Mouse (Mus musculus) hindbrain, embryonic 11.5 days (tissue): ENCODE data around the gene Lrrc32. TPM values are rescaled to one million over a fixed set of nuclear protein-coding genes. Genes with fewer than 3 reads are reported as not detected.

Experiments used
- ATAC-seq: fragments of 200-750 bp; cut with Nextera tagmentation; 2 replicates; pipeline ENCODE4 v1.8.0; 2017; ENCODE audit warnings: mild to moderate bottlenecking, moderate TSS enrichment, moderate library complexity; ENCODE audit not compliant: low FRiP score
- DNase-seq: peaks from one replicate; pipeline ENCODE4 v3.0.0-alpha.2; 2015; ENCODE audit warnings: low spot score
- H3K27ac ChIP-seq: fragments of 300-500 bp; sonication (generic); 2 replicates; pipeline ENCODE4 v1.5.1; 2014; ENCODE audit warnings: mild to moderate bottlenecking, low read depth, low read length
- H3K27me3 ChIP-seq: fragments of 300-500 bp; sonication (generic); 2 replicates; pipeline ENCODE4 v1.6.1; 2014; ENCODE audit warnings: mild to moderate bottlenecking, low read length, moderate library complexity, mixed read lengths; ENCODE audit not compliant: control insufficient read depth, insufficient read depth
- H3K36me3 ChIP-seq: fragments of 300-500 bp; sonication (generic); 2 replicates; pipeline ENCODE4 v1.6.1; 2014; ENCODE audit warnings: mild to moderate bottlenecking, low read length, moderate library complexity, mixed read lengths; ENCODE audit not compliant: control insufficient read depth, insufficient read depth
- H3K4me1 ChIP-seq: fragments of 300-500 bp; sonication (generic); replicated peaks from 2 replicates; pipeline ENCODE4 v1.6.1; 2014; ENCODE audit warnings: low read length, mixed read lengths; ENCODE audit not compliant: control insufficient read depth, insufficient read depth
- H3K4me2 ChIP-seq: fragments of 300-500 bp; sonication (generic); replicated peaks from 2 replicates; pipeline ENCODE4 v1.6.1; 2014; ENCODE audit warnings: mild to moderate bottlenecking, low read depth, low read length
- H3K4me3 ChIP-seq: fragments of 300-500 bp; sonication (generic); 2 replicates; pipeline ENCODE4 v1.5.1; 2014; ENCODE audit warnings: low read depth, low read length
- H3K9ac ChIP-seq: fragments of 300-500 bp; sonication (generic); 2 replicates; pipeline ENCODE4 v1.6.1; 2014; ENCODE audit warnings: low read depth, low read length
- H3K9me3 ChIP-seq: fragments of 300-500 bp; sonication (generic); 2 replicates; pipeline ENCODE4 v1.6.1; 2016; ENCODE audit warnings: low read length; ENCODE audit not compliant: control insufficient read depth
- WGBS: fragments of 180-500 bp; shearing (Covaris S2); extraction: QIAGEN DNeasy Blood & Tissue Kit; methylation state at CpG from one replicate; pipeline ENCODE4 v1.1.7; 2014; 5-methylcytosine and 5-hydroxymethylcytosine counted together
- polyA plus RNA-seq: library from polyadenylated mRNA; unstranded; fragments of >200 nt; fragmentation: Nextera tagmentation; extraction: Ambion mirVana; gene quantifications from 2 replicates; pipeline ENCODE4 v1.2.1, GENCODE M21; 2014

The Lrrc32 gene
- polyA plus RNA-seq, 1 experiment from 2014 or later, result 3.3 TPM

DNA sequence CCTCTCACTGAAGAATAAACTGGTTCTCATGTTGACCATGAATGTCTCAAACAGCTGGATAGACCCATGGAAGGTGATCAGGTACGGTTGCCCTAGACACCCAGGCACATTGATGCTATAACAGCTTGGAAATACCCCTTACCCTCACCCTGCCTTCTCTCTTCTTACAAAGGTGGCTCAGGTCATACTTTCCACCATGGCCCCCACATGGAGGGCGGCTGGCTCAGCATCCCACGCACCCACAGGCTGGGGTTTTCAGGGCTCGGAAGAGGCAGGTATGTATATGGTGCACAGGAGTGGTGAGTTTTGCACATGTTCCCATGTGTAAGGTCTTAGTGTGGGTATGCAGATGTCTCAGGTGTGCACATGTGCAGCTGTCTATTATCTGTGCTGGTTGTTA lies 43.9 kb downstream of the Lrrc32 start:
- no peaks in the 10 kb centered on the region for H3K36me3 ChIP-seq
- no peak overlapping the region for H3K4me3 ChIP-seq
- peaks cover 3% of the 10 kb centered on the region; the same call in 1 of the 2 replicates for H3K4me1 ChIP-seq
- no peaks in the 10 kb centered on the region for H3K9me3 ChIP-seq
- H3K27ac ChIP-seq, result no peak overlapping the region
- DNase-seq (no peak), ATAC-seq (no peak)
- no peak overlapping the region for H3K9ac ChIP-seq
- 94% methylated on average over 4 of the region's 4 CpGs for WGBS
- no peaks in the 10 kb centered on the region for H3K27me3 ChIP-seq
- no peak overlapping the region for H3K4me2 ChIP-seq

DNA sequence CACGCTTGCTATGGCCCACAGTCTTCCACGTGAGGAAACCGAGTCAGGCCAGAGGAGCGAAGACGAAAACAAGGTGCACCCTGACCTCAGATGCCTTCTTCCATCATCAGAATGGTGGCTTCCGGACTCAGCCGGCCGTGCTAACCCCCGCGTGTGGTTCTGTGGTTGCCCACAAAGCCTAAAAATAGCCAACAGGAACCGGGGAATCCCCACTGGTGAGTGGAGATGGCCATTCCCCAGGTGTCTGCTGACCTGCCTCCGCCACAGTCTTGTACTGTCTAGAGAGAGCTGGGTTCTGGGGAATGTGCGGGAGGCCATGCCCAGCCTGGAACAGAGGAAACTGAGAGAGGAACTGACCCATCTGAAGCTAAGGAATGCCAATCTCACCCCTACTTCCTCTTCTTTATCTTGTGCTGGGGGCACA lies 45.4 kb downstream of the Lrrc32 start:
- no peaks in the 10 kb centered on the region for H3K9me3 ChIP-seq
- DNase-seq (no peak), ATAC-seq (no peak)
- no peak overlapping the region for H3K4me2 ChIP-seq
- no peak overlapping the region for H3K27ac ChIP-seq
- H3K27me3 ChIP-seq, result no peaks in the 10 kb centered on the region
- peaks cover 5% of the 10 kb centered on the region; the same call in 1 of the 2 replicates for H3K4me1 ChIP-seq
- no peaks in the 10 kb centered on the region for H3K36me3 ChIP-seq
- WGBS, result 89% methylated on average over 13 of the region's 13 CpGs
- H3K9ac ChIP-seq, result no peak overlapping the region
- no peak overlapping the region for H3K4me3 ChIP-seq

DNA sequence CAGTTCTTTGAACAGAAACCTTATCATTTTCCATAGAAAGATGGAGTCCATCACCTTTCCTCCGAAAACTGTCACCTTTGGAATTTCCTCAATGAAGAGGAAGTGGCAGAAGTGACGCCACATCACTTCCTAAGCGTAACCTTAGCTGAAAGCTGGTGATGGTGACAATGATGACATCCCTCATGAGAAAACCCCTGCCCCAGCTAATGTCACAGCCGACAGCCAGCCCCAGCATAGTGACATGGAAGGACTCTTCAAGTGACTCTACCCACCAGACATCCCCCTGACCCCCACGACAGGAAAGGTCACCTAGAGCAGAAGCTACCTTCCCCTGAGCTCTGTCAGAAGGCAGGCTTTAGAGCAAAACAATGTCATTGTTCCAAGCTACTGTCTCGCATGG lies 46.1 kb downstream of the Lrrc32 start:
- no peak overlapping the region for H3K9ac ChIP-seq
- WGBS, result 91% methylated on average over 6 of the region's 6 CpGs
- no peak overlapping the region for H3K4me2 ChIP-seq
- no peak for DNase-seq
- no peaks in the 10 kb centered on the region for H3K9me3 ChIP-seq
- peaks cover 5% of the 10 kb centered on the region; the same call in 1 of the 2 replicates for H3K4me1 ChIP-seq
- no peaks in the 10 kb centered on the region for H3K27me3 ChIP-seq
- H3K36me3 ChIP-seq, result no peaks in the 10 kb centered on the region
- H3K4me3 ChIP-seq, result no peak overlapping the region
- no peak for ATAC-seq
- no peak overlapping the region for H3K27ac ChIP-seq

DNA sequence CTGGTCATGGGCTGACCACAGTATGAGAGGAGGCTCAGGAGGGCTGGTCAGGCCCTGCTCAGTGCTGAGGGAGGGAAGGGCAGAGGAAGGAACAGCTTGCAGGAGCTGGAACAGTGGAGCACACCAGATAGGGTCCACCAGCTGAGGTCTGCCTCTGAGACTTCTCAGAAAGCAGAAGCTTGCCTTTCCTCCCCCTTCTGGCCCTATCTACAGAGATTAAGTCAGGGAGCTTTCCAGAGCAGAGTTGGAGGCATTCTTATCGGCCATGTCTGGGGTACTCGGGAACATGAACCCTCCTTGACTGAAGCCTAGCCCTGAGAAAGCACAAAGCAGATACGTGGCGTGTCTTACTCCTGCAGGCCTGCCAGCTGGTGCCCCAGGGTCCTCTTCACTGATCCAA lies 46.8 kb downstream of the Lrrc32 start:
- no peak overlapping the region for H3K9ac ChIP-seq
- WGBS, result 91% methylated on average over 4 of the region's 4 CpGs
- no peak overlapping the region for H3K27ac ChIP-seq
- no peak overlapping the region for H3K4me3 ChIP-seq
- no peak overlapping the region for H3K4me2 ChIP-seq
- H3K27me3 ChIP-seq, result no peaks in the 10 kb centered on the region
- H3K36me3 ChIP-seq, result no peaks in the 10 kb centered on the region
- DNase-seq (no peak), ATAC-seq (no peak)
- H3K9me3 ChIP-seq, result no peaks in the 10 kb centered on the region
- peaks cover 5% of the 10 kb centered on the region; the same call in 1 of the 2 replicates for H3K4me1 ChIP-seq

DNA sequence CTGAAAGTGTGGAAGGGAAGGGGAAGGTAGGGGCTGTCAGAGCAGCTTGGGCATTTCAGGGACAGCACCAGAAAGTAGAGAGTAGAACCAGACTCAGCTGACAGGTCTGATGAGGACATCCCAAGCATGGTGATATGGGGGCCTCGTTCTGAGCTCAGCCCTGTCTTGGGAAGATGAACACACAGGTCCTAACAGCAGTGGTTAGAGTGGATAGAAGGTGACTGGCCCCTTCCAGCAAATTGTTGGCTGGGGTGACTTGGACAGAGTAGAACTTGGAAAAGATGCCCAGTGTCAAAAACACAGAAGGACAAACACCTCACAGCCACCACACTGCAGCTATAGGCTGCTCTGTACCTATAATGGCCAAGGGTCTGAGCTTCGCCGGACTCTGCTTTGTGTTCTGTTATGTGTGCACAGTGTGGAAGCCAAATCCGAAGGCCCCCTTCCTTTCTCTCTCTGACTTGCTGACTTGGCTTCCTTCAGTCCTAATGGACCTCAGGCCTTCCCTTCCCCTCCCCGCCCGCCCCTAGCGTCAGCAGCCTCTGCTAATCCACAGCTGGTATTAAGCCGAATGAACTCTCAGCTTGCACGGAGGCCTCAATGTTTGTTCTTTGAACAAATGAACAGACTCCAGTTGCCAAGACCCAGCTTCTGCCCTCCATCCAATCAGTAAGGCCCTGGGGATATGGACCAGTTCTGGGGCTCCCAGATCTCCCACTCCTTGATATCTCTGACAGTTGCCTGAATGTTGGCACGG lies 48.3 kb downstream of the Lrrc32 start:
- Histone ChIP-seq H3K4me1 (peaks cover 5% of the 10 kb centered on the region; the same call in 1 of the 2 replicates), H3K4me2 (no peak overlapping the region), H3K27ac (no peak overlapping the region), H3K4me3 (no peak overlapping the region), H3K27me3 (no peaks in the 10 kb centered on the region), H3K9ac (no peak overlapping the region), H3K36me3 (no peaks in the 10 kb centered on the region), H3K9me3 (no peaks in the 10 kb centered on the region)
- ATAC-seq (no peak), DNase-seq (peak; percentile 30)
- 40% methylated on average over 10 of the region's 10 CpGs for WGBS

DNA sequence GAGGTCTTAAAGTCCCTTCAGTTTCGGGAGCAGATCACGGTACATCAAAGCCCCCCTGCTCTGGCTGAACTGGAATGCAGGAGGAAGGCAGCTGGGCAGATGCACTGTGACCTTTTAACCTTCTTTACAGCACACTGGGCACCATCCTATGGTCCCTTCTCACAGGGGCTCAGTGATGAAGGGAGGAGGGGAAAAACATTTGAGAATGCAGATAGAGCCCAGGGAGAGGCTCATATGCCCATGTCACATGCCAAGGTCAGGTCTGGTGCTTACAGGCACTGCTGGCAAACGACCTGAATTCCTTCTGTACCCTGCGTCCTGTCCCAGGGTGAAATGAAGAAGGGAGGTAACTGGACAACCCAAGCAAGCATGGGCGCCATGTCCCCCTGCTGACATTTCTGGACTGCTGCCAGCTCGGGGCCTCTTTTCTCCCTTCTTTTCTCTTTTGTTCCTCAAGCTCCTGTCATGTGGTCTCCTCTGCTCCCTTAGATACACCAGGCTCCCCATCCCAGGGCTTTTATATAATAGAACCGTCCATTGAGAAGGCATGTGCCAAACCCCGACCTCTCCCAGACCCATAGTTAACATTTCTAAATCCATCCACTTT lies 49.0 kb downstream of the Lrrc32 start:
- Histone ChIP-seq H3K27ac (no peak overlapping the region), H3K36me3 (no peaks in the 10 kb centered on the region), H3K9ac (no peak overlapping the region), H3K9me3 (no peaks in the 10 kb centered on the region), H3K27me3 (no peaks in the 10 kb centered on the region), H3K4me3 (no peak overlapping the region), H3K4me1 (peaks cover 5% of the 10 kb centered on the region; the same call in 1 of the 2 replicates), H3K4me2 (no peak overlapping the region)
- ATAC-seq (no peak), DNase-seq (peak; percentile 24)
- WGBS, result 31% methylated on average over 8 of the region's 8 CpGs

DNA sequence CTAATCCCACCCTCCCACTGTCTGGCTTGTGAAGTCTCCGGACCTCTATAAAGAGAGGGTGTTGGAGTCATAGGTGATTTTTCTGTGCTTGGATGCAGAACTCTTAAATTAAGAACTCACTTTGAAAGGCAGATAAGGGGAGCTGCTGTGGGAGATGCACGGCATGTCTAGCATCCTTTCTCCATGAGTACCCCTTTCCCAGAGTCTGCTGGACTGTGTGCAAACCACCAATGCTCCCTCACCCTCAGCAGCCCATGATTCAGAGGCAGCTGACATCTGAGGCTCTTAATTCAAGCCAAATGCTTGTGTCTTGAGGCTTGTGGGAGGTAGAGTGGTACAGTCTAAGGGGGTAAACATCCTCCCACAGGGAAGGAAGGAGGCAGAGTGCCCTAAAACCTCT lies 51.8 kb downstream of the Lrrc32 start:
- H3K9me3 ChIP-seq, result no peaks in the 10 kb centered on the region
- H3K27ac ChIP-seq, result no peak overlapping the region
- H3K36me3 ChIP-seq, result no peaks in the 10 kb centered on the region
- H3K4me3 ChIP-seq, result no peak overlapping the region
- no peak overlapping the region for H3K9ac ChIP-seq
- H3K27me3 ChIP-seq, result no peaks in the 10 kb centered on the region
- WGBS, result 62% methylated on average over 2 of the region's 2 CpGs
- DNase-seq, result no peak
- no peak for ATAC-seq
- H3K4me1 ChIP-seq, result peaks cover 5% of the 10 kb centered on the region; the same call in 1 of the 2 replicates
- H3K4me2 ChIP-seq, result no peak overlapping the region

DNA sequence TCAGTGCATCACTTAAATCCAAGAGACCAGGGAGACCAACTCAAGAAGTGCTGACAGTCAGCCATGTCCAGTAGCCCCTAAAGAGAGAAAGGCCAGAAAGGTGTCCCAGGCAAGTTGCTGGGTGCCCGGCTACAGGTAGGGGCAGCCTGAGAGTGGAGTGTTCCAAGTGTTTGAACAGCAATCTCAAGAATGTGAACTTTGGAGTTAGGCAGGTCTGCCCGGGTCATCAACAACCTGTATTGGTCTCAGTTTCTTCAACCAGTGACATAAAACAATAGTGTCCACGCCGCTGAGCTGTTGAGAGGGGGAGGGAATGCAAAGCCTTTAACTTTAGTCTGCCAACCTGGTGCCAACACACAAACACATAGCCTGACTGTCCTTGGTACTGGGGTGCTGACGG lies 52.5 kb downstream of the Lrrc32 start:
- no peak overlapping the region for H3K4me2 ChIP-seq
- H3K9me3 ChIP-seq, result no peaks in the 10 kb centered on the region
- peaks cover 5% of the 10 kb centered on the region; the same call in 1 of the 2 replicates for H3K4me1 ChIP-seq
- H3K27me3 ChIP-seq, result no peaks in the 10 kb centered on the region
- DNase-seq (no peak), ATAC-seq (no peak)
- no peak overlapping the region for H3K9ac ChIP-seq
- no peak overlapping the region for H3K27ac ChIP-seq
- no peaks in the 10 kb centered on the region for H3K36me3 ChIP-seq
- WGBS, result 91% methylated on average over 5 of the region's 5 CpGs
- no peak overlapping the region for H3K4me3 ChIP-seq

DNA sequence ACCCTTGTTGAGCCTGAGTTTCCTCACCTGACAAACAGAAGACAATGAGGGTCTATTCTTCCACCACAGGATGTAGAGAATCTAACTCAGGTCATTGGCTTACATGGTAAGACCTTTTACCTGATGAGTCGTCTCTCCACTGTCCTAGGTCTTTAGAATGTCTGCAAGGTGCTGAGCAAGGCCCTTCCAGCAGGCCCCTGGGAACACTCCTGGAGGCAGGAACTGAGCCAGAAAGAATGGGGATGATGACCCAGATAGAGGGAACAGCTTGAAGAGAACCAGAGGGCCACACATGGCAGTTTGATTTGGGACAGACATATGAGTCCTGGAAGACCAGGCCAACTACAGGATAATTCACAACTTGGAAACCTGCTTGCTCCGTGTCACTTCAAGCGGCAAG lies 53.2 kb downstream of the Lrrc32 start:
- Histone ChIP-seq H3K27ac (no peak overlapping the region), H3K36me3 (no peaks in the 10 kb centered on the region), H3K9ac (no peak overlapping the region), H3K4me2 (no peak overlapping the region), H3K9me3 (no peaks in the 10 kb centered on the region), H3K4me1 (peaks cover 5% of the 10 kb centered on the region; the same call in 1 of the 2 replicates), H3K4me3 (no peak overlapping the region), H3K27me3 (no peaks in the 10 kb centered on the region)
- DNase-seq, result no peak
- WGBS, result 92% methylated on average over 3 of the region's 3 CpGs
- ATAC-seq, result no peak
